Mouse (Mus musculus): ENCODE measurements at regions not wholly inside any gene's neighbourhood (a gene's known extent, or its start where the extent isn't known, plus 50 kb on each side); places are given as distances from the start of the nearest gene placed in this dataset.

DNA sequence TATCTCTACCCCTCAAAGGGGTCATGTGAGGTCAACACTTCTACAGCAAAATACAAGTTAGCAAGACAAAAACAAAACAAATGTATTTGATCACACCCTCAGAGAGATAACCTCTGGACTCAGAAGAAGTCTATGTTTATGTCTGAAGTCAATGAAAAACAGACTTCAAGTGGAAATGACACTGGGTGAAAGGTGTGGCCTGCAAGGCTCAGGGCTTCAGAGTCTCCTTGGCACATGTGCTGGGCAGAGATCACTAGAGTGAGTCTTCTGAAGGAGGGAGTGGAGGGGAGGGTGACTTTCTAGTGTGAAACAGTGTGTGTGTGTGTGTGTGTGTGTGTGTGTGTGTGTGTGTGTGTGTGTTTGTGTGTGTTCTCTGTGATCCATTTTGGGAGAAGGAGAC lies 68.2 kb downstream of the Il12a start:
- intact Hi-C loops (cut with DNase I): no loop called here
- no peak for DNase-seq (ENCODE audit: extremely low spot score in 1 of 2, low spot score in 2 of 2)

DNA sequence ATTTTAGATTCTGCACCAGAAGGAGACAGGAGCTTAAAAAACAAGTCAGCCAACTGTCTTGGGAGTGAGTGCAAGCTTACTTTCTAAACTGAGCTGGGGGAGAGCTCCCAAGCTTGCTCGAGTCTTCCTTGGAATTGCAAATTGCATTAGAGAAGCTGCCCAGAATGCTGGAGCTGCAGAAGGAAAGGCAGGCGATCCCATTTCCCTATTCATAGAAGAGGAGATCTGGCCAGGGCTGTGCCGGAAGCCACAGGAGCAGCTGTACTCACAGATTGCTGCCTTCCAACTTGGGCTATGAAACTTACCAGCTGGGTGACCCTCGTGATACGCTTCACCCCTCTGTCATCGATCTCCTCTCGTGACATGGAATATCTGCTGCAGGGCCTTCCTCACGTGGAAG lies 68.9 kb downstream of the Il12a start:
- peak in 1 of 2 experiments; percentile 68 for DNase-seq (ENCODE audit: extremely low spot score in 1 of 2, low spot score in 2 of 2)
- intact Hi-C loops (cut with DNase I): no loop called here

DNA sequence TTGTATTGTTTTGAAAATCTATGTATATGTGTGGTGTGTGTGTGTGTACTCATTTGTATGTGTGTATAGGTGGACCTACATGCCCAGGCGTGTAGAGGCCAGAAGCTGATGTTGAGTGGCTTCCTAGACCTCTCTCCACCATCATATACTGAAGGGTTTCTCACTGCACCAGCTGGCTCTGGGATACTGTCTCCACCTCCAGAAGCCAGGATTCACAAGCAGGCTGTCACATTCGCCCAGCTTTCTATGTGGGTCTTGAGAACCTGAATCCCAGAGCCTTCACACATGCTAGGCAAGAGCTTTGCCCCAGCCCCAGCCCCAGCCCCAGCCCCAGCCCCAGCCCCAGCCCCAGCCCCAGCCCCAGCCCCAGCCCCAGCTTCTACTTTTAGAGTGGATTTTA lies 70.4 kb downstream of the Il12a start:
- no peak for DNase-seq (ENCODE audit: extremely low spot score in 1 of 2, low spot score in 2 of 2)
- intact Hi-C loops (cut with DNase I): loop anchor here (5.0 kb wide), 1 partner anchor 106 kb away; the partner anchor contains the start of gene 1110032F04Rik

DNA sequence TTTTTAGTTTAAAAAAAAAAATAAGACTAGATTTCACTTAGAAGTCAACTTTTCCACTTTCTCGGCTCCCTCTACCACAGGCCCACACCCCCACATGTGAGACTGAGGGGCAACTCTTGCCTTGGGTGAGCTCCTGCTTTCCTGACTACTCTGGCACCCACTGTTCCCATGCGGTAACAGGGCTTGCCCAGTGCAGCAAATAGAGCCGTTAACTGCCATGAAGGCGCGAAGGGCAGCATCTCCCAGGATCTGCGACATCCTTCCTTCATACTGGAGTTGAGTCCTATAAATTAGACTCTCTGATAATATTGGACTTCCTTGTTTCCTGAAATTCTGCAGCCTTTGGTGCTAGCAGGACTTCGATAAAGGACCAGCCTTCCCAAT lies 70.8 kb downstream of the Il12a start:
- DNase-seq (ENCODE audit: extremely low spot score in 1 of 2, low spot score in 2 of 2): no peak
- intact Hi-C loops (cut with DNase I): loop anchor here (5.0 kb wide), 1 partner anchor 106 kb away; the partner anchor contains the start of gene 1110032F04Rik

DNA sequence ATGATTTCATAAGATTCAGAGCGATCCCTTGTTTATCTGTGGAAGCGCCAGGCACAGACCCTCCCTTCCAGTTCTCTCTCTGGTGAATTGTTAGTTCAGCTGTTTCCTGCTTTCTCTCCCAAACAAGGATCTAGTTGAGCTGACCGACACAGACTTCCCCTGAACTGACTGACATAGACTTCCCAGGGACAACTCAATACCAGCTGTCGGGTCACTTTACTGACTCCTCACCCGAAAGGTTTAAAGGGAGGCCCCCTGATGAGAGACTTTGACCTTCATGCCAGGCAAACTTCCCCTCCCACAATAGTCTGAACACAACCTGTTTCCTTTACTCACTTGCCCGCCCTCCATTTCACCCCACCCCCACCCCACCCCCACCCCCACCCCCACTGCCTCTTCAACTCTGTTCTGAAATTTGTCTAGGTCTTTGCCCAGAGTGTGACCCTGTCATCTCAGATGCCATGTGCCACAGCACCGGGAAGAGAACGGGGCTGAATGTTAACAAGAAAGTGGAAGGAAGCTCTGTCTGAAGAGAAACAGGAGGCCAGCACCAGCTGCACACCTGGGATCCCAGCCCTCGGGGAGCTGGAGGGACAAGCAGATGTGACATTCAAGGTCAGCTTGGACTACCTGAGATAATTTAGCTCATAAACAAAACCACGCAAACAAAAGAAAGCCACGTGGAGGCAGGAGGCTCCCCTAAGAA lies 71.3 kb downstream of the Il12a start:
- intact Hi-C loops (cut with DNase I): loop anchor here (5.0 kb wide), 1 partner anchor 106 kb away; the partner anchor contains the start of gene 1110032F04Rik
- DNase-seq (ENCODE audit: extremely low spot score in 1 of 2, low spot score in 2 of 2): peak in 1 of 2 experiments; percentile 50

DNA sequence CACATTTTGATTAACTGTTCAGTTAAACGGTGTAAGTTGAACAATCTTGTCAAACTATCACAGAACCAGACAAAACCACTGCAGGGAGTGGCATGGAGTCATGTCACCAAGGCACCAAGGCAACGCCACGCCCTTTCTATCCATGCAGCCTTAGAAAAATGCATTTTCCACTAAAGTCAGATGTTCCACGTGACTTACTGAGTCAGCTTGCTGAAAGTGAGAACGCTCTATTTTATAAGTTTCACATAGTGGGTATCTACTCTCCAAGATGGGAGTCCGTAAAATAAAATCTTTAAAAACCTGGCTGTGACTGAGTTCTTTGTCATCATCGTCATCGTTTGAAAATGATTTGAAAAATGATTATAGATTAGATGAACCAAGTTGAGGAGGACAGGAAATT lies 72.5 kb downstream of the Il12a start:
- intact Hi-C loops (cut with DNase I): loop anchor here (5.0 kb wide), 1 partner anchor 104 kb away; the partner anchor contains the start of gene 1110032F04Rik

DNA sequence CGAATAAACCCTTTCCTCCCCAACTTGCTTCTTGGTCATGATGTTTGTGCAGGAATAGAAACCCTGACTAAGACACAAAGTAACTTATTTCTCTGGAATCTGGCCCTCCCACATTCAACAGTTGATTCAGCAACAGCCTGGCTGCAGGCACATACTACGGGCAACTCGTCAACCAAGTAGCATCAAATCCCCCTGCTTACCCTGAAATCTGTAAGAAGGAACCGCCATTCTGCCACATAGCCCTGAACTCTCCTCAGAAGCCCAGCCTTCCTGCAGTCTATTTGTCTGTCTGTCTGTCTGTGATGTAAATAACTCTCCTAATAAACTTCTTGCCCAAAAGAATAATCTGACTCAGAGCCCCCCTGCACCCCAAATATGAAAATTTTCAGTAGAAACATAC lies 73.9 kb downstream of the Il12a start:
- intact Hi-C loops (cut with DNase I): loop anchor here (5.0 kb wide), 1 partner anchor 103 kb away; the partner anchor contains the start of gene 1110032F04Rik
- no peak for DNase-seq (ENCODE audit: extremely low spot score in 1 of 2, low spot score in 2 of 2)

More for the DNA sequence above, 72.5 kb downstream of the Il12a start:
- no peak for DNase-seq (ENCODE audit: extremely low spot score in 1 of 2, low spot score in 2 of 2)

DNA sequence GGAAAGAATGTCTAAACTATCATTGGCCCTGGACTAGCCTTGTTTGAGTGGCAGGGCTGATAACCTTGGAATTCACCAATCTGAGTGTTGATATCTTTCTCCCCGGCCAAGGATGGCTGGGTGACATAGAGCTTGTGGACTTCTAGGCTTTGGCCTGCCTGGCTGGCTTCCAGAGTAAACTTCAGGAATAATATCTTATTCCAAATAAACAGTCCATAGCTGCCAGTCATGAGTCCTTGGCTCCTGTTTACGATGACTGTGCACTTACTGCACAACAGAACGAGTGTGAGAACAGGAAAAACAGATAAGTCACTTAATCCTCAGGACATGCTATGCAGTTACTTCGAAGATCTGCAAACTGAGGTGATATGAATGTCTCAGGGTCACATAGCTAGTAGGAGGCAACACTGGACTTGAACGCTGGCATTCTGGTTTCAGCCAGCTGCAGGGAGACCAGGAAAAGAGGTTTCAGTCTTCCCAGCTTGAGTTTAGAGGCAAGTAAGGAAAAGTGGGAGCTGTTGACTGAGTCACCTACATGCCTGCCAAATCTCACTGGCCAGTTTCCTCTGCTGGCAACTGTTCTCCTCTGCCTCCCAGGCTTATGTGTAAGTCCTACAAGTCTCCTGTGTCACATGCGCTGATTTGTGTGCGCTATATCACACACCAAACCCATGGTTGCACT lies 74.6 kb downstream of the Il12a start:
- peak in 1 of 2 experiments; percentile 60 for DNase-seq (ENCODE audit: extremely low spot score in 1 of 2, low spot score in 2 of 2)
- intact Hi-C loops (cut with DNase I): loop anchor here (5.0 kb wide), 1 partner anchor 102 kb away; the partner anchor contains the start of gene 1110032F04Rik

DNA sequence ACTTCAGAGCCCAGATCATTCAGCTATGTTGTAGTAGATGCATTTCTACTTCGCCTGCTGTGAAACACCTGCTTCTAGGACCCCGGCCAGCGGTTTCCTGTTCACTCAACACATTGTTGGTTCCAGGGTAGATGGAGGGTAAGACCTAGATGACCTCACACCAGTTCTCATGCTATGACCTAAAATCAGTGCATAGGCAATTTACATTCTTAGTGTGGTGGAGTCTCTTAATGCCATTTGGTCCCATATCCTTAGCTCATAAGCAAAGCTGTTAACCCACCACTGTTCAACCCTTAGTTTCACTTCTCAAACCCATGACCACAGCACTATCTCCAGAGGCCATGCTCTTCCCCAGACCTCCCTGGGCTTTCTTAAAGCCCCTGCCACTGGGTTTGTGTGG lies 81.1 kb downstream of the Il12a start:
- no peak for DNase-seq (ENCODE audit: extremely low spot score in 1 of 2, low spot score in 2 of 2)
- intact Hi-C loops (cut with DNase I): no loop called here

DNA sequence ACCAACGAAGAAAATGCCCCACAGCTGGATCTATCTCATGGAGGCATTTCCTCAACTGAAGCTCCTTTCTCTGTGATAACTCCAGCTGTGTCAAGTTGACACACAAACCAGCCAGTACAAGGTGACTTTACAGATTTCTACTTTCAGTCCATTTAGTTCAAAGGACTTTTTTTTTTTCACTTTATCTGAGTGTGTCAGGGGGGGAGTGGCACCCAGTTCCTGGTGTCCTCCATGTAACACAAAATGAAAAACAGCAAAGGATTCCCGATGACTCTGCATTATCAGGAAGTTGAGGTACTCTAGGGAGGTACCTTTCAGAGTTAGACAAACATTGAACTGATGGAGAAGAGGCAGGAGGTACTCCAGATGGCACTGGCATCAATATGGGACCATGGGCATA lies 87.4 kb downstream of the Il12a start:
- intact Hi-C loops (cut with DNase I): no loop called here
- DNase-seq (ENCODE audit: extremely low spot score in 1 of 2, low spot score in 2 of 2): no peak

DNA sequence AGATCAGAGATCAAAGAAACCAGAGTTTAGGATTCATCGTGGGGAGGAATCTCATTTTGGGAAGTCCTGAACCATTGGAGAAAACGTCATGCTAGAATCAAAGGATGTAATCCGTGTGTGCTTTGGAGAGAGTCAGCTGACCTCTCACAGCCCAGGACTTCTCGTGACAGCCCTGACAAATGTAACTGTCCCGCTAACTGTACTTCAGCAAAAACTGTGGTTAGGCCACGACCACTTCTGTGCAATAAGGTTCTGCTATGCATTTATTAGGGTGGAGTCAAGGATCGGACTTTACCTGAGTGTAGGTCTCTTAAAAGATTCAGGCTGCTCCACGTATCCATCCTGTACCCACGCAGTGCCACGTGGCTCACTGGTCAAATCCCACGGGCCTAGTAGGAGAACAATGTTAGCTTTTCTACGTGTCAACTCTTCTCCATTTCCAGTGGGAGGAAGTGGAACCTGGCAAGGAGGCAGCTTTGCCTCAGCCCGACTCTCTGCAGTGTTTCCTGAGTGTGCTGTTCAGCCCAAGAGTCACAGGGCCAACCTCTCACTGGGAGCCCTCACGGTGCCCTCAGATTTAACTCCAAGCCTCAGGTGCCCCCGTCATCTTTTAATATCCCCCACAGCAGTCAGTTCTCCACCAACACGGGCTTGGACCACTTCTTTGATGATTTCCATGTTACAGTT lies 88.1 kb downstream of the Il12a start:
- intact Hi-C loops (cut with DNase I): no loop called here
- DNase-seq (ENCODE audit: extremely low spot score in 1 of 2, low spot score in 2 of 2): no peak

DNA sequence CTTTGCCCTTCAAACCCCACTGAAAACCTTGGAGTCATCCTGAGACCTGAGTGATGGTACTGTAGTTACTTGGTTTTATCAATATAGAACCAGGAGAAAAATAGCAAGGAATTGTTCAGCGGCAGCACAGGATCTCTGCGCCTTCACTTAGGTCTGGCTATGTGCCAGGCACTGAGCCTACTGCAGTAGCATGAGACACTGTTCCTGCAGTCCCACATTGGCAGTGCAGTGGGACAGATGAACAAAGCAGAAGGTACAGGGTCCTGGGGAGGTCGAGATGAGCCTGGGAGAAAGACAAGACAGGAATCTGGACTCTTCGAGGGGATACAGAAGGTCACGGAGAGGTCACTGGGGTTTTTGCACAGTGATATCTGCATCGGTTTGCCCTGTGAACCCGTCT lies 88.5 kb upstream of the 1110032F04Rik start:
- DNase-seq (ENCODE audit: extremely low spot score in 1 of 2, low spot score in 2 of 2): peak in 1 of 2 experiments; percentile 55
- intact Hi-C loops (cut with DNase I): no loop called here

DNA sequence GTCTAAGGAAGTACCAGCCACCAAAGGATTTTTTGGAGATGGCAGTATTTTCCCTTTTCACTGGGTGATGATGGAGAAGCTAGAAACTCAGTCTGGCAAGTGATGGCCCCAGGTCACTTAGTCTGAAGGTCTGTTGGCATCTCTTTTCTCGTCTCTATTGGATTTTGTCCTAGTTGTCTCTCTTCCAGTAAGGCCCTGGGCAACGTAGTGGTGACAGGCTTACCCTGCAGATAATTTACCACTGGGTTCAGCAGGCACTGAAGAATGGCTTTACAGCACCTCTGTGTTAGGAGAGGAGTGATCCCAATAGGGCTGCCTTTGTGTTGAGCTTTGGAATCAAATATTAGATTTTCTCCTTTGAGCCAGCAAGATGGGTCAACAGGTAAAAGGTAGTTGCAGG lies 87.9 kb upstream of the 1110032F04Rik start:
- intact Hi-C loops (cut with DNase I): no loop called here

DNA sequence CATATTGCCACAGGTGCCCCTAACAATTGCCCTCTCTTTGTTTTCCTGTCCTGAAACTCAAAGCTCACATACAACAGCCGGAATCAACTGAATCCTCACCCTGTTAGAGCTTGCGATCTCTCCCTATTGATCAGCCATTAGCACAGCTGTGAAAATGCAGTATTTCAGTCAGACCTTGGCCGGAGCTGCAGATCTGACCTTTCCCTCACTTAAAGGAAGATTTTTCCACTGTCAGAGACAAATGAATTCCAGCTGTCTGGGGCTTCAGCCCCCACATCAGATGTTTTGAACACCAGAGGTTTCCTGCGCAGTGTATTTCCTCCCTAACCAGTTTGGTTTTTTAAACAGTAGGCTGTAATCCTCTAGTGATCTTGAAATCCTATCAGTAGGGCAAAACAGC lies 87.0 kb upstream of the 1110032F04Rik start:
- DNase-seq (ENCODE audit: extremely low spot score in 1 of 2, low spot score in 2 of 2): no peak
- intact Hi-C loops (cut with DNase I): no loop called here

More for the DNA sequence above, 87.9 kb upstream of the 1110032F04Rik start:
- no peak for DNase-seq (ENCODE audit: extremely low spot score in 1 of 2, low spot score in 2 of 2)

DNA sequence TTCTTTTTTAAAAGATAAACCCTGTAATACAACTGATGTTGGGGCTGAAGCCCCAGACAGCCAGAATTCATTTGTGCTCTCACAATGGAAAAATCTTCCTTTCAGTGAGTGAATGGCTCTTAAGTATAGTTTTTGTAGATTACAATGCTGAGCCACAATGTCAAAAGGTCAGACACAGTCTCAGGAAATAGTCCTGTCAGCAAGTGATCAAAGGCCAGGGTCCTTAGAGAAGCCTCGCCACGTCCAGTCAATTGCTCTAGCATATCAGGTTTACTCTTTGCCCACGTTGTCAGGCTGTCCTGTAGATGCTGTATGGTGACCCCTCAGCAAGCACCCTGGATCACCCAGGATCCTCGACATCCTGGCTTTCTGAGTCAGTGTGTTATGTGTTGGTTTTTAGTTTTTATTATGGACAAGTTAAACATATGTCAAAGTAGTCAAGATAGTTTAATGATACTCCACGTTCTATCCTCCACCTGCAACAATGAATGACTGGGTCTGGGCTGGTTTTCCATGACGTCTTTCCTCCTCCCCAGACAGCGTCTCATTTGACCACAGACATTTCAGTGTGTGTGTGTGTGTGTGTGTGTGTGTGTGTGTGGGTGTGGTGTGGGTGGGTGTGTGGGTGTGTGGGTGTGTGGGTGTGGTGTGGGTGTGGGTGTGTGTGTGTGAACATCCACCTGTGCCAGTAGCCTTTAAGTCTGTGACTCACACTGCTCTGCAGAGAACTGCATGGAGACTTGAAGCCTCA lies 85.5 kb upstream of the 1110032F04Rik start:
- intact Hi-C loops (cut with DNase I): no loop called here
- DNase-seq (ENCODE audit: extremely low spot score in 1 of 2, low spot score in 2 of 2): no peak

DNA sequence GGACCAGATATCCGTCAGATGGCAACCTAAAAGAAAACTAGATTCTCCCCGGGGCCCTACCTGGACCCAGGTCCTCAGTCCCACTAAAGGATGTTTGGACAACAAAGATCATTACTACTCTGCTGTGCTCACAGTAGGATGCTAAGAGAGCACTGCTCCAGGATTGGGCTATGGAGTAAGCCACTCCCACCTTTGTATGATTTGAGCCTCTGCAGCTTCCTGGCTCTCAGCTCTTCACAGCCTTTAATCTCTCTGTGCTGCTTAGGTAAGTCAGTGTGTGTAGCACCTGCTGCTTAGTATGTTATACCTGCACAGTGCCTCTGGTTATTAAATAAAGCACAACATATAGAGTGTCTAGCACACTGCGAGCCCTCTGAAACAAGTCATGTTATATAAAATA lies 82.6 kb upstream of the 1110032F04Rik start:
- DNase-seq (ENCODE audit: extremely low spot score in 1 of 2, low spot score in 2 of 2): no peak
- intact Hi-C loops (cut with DNase I): no loop called here

DNA sequence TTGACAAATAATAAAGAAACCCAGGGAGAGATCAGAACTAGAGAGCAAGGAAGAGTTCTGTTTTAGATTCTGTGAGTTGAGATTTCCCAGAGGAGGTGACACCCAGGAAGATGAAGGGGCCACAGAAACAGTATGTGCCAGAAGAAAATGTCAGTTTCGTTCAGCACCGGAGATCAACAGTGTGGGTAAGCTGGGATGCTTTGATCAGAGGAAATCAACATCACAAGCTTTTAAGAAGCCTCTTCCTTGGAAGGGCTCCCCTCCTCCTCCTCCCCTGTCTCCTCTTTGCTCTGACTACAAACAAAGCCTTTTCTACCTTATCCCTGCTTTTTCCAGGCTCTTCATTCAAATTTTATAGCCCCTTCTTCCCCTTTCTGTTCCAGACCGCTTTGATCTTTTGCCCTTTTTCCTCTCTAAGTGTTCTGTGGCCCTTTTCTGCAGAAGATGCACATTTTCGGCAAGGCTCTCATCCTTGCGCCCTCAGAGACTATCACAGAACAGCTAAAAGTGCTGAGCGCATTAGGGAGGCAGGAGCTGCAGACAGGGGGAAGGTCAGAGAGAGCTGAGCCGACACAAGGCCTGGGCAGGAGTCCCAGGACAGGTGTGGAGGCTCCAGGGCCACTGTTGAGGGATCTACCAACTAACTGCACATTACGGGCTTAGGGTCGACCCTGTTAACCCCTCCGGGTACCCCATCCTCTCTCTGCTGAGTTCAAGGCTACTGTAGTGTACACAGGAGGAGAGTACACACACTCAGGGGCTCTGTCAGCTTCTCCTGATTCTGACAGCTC lies 81.8 kb upstream of the 1110032F04Rik start:
- no peak for DNase-seq (ENCODE audit: extremely low spot score in 1 of 2, low spot score in 2 of 2)
- intact Hi-C loops (cut with DNase I): no loop called here

DNA sequence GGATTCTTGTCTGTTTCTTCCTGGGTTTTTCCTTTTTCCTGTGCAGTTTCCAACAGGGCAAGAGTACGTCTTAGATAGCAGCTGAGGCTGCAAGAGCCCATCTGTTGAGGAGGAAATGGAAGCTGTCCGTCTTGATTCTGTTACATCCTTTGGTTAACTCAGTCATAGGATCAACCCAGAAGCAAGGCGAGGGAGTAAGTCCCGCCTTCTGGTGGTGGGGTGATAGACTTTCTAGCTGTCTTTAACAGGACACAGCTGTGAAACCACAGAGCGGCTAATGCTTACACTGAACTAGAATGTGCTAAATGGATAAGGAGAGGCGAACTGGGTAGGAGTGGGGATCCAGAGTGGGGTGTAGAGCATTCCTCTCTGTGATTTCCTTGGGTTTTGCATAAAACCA lies 79.9 kb upstream of the 1110032F04Rik start:
- intact Hi-C loops (cut with DNase I): no loop called here
- no peak for DNase-seq (ENCODE audit: extremely low spot score in 1 of 2, low spot score in 2 of 2)

All from left cerebral cortex, postnatal 10 days (tissue).